Mouse (Mus musculus) gastrocnemius, adult 2 months (tissue): ENCODE data around the gene Myh9. TPM values are rescaled to one million over a fixed set of nuclear protein-coding genes. Genes with fewer than 3 reads are reported as not detected.
A peak's percentile ranks its signal among the peaks of the same experiment; 100 is the strongest.
"Not testable (repeated sequence)": the region's sequence is repeated elsewhere in the genome, so short reads cannot be mapped to it uniquely, and the experiment has no call there.

Experiments used
- DNase-seq: peaks from one replicate; pipeline ENCODE4 v3.0.0; 2022
- H3K27ac ChIP-seq: fragments of 200-600 bp; 2 replicates; pipeline ENCODE4 v1.8.1; 2022; ENCODE audit warnings: mild to moderate bottlenecking
- H3K4me3 ChIP-seq: fragments of 200-600 bp; 2 replicates; pipeline ENCODE4 v1.8.1; 2022; ENCODE audit warnings: mild to moderate bottlenecking, moderate library complexity
- CTCF ChIP-seq: fragments of 200-600 bp; IDR thresholded peaks from 2 replicates; pipeline ENCODE4 v1.8.1; 2022; ENCODE audit warnings: antibody characterized with exemption, mild to moderate bottlenecking, moderate library complexity
- intact Hi-C: fragments of 180-260 bp; cut with DNase I; formaldehyde crosslinking; loops from one replicate; pipeline ENCODE4 v1.15.1; 2025
- total RNA-seq, 2 experiments: library from RNA; stranded (reverse); gene quantifications; 2 replicates each; pipeline ENCODE4 v1.2.3; 2021

The Myh9 gene
- total RNA-seq, 2 experiments from 2014 or later = 37.4 to 57.4 TPM

DNA sequence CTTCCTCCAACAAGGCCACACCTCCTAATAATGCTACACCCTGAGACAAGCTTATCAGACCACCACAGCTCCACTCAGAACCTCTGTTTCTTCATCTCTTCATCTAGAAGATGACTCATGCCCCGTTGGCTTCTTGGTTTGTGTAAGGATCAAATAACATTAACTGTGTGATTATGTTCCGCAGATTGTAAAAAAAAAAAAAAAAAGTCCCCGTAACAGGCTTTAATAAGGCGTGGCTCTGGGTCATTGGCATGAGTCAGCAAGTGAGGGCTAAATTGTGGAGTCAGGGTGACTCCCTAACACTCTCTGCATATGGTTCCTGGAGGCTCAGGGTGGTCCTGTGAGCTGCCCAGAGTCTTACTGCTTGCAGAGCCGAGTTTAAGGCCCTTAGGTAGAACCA, 39.7 kb upstream of the Myh9 start:
- intact Hi-C loops = no loop called here
- no peak for DNase-seq
- Histone ChIP-seq H3K27ac (peak overlapping the region; percentile 63), H3K4me3 (no peak overlapping the region)
- TF ChIP-seq CTCF = no peak

DNA sequence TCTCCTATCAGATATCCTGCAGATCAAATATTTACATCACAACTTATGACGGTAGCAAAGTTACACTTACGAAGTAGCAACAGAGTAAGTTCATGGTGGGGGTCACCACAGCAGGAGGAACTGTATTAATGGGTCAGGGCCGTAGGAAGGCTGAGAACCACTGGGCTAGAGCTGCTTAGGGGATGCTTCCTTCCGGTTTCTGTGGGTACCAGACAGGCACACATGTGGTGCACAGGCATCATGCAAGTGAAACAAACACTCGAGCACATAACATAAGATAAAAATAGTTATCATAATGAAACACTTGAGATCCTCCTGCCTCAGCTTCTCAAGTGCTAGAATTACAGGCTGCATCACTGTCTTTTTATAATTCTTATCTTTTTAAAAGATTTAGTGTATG, 38.8 kb upstream of the Myh9 start:
- Histone ChIP-seq H3K27ac (no peak overlapping the region), H3K4me3 (no peak overlapping the region)
- no peak for DNase-seq
- no peak for TF ChIP-seq CTCF
- intact Hi-C loops = no loop called here

DNA sequence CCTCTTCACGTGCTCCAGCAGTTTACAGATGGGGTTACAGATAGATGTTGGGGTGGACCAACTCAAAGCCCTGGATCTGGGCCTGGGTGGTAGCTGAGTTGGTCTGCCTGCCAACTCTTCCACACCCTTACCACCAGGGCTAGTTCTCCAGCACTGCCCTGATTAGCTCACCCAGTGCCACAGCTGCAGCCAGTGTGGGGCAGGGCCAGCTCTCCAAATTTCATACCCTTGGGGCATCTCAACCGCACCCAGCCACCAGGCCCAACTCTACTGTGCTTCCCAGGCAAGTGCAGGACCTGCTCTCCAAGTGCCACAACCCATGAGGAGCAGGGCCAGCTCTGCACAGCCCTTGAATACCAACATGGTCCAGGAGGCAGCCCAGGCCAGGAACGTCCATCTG, 37.8 kb upstream of the Myh9 start:
- intact Hi-C loops = no loop called here
- TF ChIP-seq CTCF = no peak
- no peak overlapping the region for H3K4me3 ChIP-seq
- no peak overlapping the region for H3K27ac ChIP-seq
- DNase-seq = no peak

DNA sequence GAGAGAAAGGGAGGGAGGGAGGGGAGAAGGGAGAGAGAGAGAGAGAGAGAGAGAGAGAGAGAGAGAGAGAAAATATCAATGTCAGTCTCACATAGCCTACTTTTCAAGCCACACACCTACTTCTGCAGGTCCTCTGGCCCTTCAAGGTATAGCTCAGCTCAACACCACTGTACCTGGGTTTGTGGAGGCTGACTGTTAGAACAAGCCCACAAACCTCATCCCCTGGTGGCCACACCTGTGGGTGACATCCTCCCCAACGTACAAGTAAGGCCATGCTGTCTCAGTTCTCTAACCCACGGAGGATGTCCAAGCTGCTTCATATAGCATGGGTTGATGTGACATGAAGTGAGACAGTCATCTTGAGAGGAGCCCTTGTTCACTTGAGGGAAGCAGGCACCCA, 35.2 kb upstream of the Myh9 start:
- intact Hi-C loops = no loop called here
- no peak for TF ChIP-seq CTCF
- no peak overlapping the region for H3K27ac ChIP-seq
- no peak overlapping the region for H3K4me3 ChIP-seq
- no peak for DNase-seq

DNA sequence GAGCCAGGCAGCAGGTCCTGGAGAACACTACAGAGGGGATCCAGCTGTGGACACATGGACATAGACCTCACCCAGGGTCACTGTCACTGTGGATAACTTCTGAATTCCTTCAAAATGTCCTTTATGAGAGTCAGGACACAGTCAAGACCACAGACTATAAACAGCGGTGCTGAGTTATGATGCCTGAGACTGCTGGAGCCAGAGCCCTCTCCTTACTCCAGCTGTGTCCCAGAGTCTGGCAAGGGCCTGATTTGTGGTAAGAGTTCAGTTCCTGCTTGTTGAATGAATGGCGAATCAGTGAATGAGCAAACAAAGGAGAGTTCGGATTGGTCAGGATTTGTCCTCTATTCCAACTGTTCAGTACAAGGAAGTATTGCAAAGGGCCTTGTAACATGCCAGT, 34.7 kb upstream of the Myh9 start:
- no peak overlapping the region for H3K4me3 ChIP-seq
- DNase-seq = no peak
- no peak overlapping the region for H3K27ac ChIP-seq
- no peak for TF ChIP-seq CTCF
- intact Hi-C loops = no loop called here

DNA sequence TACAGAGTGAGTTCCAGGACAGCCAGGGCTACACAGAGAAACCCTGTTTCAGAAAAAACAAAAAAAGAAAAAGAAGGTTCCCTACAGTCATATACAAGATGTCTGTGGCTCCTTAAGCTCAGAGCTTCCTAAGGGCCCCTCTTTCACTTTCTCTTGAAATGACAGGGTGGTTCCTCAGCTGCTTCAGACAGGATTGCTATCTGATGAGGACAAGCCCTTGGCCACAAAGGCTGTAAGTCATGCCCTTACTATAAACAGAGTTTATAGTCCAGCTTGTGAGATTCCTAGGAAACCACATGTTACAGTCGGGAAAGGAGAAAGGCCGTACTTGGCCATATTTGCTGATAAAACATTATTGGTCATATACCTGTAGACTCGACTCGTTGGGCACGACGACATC, 34.0 kb upstream of the Myh9 start:
- intact Hi-C loops = no loop called here
- Histone ChIP-seq H3K27ac (no peak overlapping the region), H3K4me3 (no peak overlapping the region)
- no peak for TF ChIP-seq CTCF
- DNase-seq = no peak

DNA sequence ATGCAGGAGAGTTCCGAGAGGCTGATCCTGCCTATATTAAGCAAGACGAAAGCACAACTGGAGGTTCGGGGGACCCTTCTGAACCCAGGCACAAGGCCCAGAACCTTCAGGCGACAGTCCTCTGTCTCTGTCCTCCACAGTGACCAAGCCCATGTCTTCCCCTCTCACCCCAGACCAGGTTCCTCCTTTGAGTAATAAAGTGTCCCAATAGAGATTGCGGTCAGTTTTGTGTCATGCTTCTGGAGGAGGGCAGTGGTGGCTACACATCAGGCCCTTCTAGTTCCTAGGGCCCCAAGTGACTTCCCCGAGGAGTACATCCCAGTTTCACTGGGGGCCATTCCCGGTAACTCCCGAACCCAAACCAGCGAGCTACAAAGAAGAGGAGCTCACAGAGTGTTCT, 32.8 kb upstream of the Myh9 start:
- no peak for DNase-seq
- no peak for TF ChIP-seq CTCF
- Histone ChIP-seq H3K27ac (no peak overlapping the region), H3K4me3 (no peak overlapping the region)
- intact Hi-C loops = no loop called here

DNA sequence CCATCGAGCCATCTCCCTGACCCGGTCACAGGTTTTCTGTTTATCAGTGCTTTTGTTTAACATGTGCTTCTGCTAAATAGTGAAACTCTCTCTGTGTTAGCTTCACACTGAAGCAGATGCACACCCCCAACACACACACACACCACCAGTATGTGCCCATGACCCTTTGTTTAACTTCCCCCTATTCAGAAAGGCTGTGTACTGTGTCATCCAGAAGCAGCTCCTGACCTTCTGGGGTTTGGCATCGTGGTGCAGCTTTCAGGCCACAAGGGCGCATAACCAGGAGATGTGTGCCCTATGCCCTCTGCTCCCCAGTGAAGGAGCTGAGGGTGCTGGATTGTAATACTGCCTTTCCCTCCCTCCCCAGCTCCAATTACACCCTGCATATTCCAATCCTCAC, 32.3 kb upstream of the Myh9 start:
- intact Hi-C loops = no loop called here
- no peak for TF ChIP-seq CTCF
- no peak for DNase-seq

DNA sequence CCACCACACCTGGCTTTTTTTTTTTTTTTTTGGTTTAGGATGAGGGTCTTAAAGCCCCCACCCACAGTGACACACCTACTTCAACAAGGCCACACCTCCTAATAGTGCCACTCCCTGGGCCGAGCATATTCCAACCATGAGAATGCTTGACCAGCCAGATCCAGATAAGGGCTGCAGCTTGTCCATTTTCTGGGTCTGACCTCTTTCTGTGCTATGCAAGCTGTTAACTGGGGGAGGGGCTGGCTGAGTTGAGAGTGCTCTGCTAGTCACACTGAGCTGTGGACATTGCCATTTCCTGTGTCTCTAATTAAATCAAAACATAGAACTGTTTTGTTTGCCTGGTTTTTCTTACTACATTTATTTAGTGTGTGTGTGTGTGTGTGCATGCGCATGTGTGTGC, 31.6 kb upstream of the Myh9 start:
- no peak for DNase-seq
- no peak overlapping the region for H3K4me3 ChIP-seq
- H3K27ac ChIP-seq = no peak overlapping the region
- intact Hi-C loops = no loop called here
- TF ChIP-seq CTCF = no peak

More for the DNA sequence above, 32.3 kb upstream of the Myh9 start:
- Histone ChIP-seq H3K4me3 (no peak overlapping the region), H3K27ac (no peak overlapping the region)

DNA sequence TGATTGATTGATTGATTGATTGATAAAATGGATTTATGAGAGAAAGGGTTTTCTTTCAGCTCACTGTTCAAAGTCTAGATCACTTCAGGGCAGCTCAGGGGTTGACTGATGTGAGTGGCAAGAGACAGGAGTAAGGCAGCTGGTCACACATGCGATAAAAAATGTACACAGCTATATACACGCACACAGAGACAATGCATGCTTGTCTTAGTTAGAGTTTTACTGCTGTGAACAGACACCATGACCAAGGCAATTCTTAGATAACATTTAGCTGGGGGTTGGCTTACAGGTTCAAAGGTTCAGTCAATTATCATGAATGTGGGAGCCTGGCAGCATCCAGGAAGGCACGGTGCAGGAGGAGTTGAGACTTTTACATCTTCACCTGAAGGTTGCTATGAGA, 31.0 kb upstream of the Myh9 start:
- no peak overlapping the region for H3K4me3 ChIP-seq
- no peak for DNase-seq
- intact Hi-C loops = no loop called here
- TF ChIP-seq CTCF = no peak
- no peak overlapping the region for H3K27ac ChIP-seq

DNA sequence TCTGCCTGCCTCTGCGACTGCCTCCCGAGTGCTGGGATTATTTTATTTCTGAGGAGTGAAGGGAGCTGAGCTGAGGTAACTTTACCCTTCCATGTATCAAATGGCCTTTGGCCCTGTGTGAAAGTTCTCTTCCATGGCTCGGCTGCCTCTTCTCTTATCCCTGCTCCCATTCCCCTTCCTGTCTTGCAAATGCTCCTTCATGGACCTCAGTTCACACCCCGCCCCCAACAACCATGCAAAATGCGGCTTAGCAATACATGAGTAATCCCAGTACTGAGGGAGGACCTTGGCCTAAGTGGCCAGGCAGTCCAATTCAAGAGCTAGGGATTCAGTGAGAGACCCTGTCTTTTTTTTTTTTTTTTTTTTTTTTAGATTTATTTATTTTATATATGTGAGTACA, 26.4 kb upstream of the Myh9 start:
- H3K27ac ChIP-seq = no peak overlapping the region
- no peak overlapping the region for H3K4me3 ChIP-seq
- no peak for DNase-seq
- TF ChIP-seq CTCF = no peak
- intact Hi-C loops = no loop called here

DNA sequence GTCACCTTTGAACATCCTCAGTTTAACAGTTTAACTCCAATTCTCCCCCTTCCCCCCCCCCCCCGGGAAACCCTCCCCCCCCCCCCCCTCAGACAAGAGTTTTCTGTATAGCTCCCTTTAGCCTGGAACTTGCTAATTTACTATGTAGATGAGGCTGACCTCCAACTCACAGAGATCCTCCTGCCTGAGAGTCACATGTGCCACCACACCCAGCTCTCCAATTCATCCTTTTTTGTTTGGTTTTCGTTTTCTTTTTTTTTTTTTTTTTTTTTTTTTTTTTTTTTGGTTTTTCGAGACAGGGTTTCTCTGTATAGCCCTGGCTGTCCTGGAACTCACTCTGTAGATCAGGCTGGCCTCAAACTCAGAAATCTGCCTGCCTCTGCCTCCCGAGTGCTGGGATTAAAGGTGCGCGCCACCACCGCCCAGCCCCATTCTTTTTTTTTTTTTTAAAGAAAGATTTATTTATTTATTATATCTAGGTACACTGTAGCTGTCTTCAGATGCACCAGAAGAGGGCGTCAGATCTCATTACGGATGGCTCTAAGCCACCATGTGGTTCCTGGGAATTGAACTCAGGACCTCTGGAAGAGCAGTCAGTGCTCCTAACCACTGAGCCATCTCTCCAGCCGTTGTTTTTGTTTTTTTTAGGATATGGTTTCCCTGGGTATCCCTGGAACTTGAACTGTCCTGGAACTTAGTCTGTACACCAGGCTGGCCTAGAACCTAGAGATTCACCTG, 25.4 kb upstream of the Myh9 start:
- intact Hi-C loops, H3K4me3 ChIP-seq, DNase-seq: not testable (repeated sequence)
- peak overlapping the region; percentile 64; the same call in 1 of the 2 replicates for H3K27ac ChIP-seq

DNA sequence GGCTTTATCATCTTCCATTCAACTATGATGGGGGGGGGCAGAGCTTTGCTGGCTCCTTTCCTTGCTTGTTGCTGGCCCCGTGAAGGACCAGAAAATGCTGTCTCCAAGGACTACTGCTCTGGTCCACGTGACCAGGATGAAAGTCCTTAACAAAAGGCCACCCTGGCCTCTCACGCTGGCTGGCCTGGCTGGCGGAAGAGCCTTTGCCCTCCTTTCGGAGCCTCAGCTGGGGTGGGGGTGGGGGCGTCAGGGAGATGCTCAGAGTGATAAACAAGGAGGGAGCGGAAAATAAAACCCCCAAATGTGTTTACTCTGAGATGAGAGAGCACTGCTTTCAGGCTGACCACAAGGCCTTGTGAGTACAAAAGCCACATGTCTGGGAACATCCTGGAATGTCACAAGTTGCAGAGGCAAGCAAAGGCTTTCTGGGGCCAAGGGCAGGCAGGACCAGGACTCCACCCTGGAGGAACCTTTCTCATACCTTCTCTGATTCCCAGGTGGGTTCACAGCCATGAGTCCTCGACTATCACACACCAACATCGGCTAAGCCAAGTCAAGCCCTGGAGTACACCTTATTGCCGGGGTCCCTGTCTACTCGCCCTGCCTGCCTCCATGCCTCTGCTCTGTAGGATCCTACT, 24.7 kb upstream of the Myh9 start:
- intact Hi-C loops = no loop called here
- TF ChIP-seq CTCF = no peak
- DNase-seq = peak; percentile 32
- Histone ChIP-seq H3K4me3 (no peak overlapping the region), H3K27ac (peak overlapping the region; percentile 64)

DNA sequence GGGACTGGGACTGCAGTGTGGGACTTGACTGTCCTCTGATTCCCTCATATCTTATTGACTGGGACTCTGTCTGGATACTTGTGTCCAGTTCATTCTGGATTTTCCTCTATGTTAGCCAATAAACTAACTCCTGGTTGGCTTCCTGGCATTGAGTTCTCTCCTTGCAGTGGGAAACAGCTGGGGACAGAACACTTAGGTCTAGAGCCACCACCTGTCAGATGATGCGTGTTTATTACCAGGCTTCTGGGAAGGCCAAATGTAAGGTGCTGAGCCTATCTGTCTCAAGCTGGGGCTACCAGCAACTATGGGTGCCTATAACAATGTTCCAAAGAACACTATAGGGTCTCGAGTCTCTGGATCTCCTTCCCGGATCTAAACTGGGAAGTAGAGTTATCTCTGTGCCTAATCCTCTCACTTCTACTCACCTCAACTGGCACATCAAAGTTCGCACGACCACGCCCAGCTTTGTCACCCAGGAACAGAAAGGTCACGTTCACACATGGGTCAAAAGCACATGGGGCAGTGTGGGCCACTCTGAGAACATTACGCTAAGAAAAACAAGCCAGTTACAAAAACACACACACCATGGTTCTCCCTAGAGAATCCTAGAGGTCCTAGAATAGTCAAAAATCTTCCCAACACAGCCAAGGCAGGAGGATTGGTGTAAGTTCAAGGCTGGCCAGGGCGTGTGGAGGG, 22.2 kb upstream of the Myh9 start:
- Histone ChIP-seq H3K27ac (0 out of 2 replicates have a peak overlapping the region, but pooled peaks have one; percentile 5), H3K4me3 (no peak overlapping the region)
- intact Hi-C loops = no loop called here
- no peak for TF ChIP-seq CTCF
- no peak for DNase-seq
